Mouse (Mus musculus) small intestine, adult 2 months (tissue): ENCODE results near the gene Tssk3.

Experiments
- CTCF ChIP-seq: fragments of 200-500 bp; IDR thresholded peaks from 2 replicates; pipeline ENCODE4 v1.5.1; 2012; ENCODE audit warnings: low read depth, mild to moderate bottlenecking, control low read depth, inconsistent platforms, low read length, moderate library complexity, mixed read lengths; ENCODE audit not compliant: insufficient replicate concordance, insufficient read length; ENCODE audit errors: extremely low read depth
- POLR2A ChIP-seq: fragments of 200-500 bp; IDR thresholded peaks from 2 replicates; pipeline ENCODE4 v1.6.1; 2012; ENCODE audit warnings: low read depth, mild to moderate bottlenecking, control low read depth, inconsistent platforms, low read length, moderate library complexity

- TF ChIP-seq POLR2A (no peak), CTCF (no peak)
Measured at GRCm38 (mm10) chr4:129498941-129499340, 8.1 kb upstream of the Tssk3 start.
